Mouse (Mus musculus) Muller cell, postnatal 12 days (primary cell): ENCODE data around the gene Mapk10.

Experiments
- DNase-seq: peaks from one replicate; pipeline ENCODE4 v3.0.0-alpha.2; 2015; ENCODE audit errors: inconsistent ontology term

Mapk10 gene

DNA sequence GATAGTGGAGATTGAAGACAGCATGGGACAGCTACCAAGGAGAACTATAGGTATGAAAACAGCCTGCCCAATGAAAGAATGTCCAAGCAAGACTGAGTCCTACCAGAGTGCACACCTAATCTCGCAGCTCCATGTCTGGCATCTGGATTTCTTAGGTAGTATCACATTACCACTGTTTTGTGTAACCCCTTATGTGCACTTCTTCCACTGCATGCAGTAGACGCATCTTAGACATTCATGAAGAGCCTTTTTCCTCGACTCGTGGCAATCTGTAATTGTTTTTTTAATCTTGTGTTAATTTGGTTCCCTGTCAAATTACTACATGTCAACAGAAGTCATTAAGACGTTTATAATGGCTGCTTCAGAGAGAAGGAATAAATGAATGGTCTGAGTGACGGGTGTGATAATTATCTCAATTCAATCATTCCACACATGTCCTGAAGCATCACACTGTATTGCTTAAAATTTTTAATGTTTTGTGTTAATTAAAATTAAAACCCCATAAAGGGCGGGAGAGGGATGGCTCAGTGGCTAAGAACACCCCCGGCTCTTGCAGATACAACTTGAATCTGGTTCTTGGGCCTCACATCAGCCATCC, 160.7 kb downstream of the Mapk10 start:
- DNase-seq: peak; percentile 72

DNA sequence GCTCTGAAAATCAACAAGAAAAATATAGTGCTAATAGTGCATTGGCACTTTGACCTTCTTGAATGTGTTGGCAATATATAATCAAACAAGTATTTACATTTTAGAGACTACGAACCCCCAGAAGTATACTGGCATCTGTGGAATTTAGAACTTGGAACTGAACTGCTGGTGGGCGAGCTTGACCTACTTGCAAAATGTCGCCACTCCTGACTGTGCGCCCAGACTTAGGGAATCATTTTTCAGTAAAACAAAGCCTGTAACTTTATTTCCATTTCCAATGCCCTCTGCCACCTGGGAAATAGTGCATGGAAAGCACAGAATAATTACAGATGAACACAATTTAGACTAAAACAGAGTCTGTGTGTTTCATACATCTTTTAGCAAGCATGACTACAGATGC, 163.1 kb downstream of the Mapk10 start:
- peak; percentile 55 for DNase-seq

DNA sequence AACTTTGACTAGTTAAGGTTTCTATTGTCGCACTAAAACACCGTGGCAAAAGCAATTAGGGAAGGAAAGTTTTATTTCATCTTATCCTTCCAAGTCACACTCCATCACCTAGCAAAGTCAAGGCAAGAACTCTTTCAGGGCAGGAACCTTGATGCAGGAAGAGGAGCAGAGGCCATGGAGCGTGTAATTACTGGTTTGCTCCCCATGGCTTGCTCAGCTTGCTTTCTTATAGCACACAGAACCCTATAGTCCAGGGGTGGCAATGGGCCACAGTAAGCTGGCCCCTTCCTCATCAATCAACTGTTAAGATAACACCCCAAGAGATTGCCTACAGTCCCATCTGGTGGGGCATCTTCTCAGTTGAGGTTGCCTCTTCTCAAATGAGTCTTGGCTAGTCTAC, 173.4 kb downstream of the Mapk10 start:
- DNase-seq: no peak

DNA sequence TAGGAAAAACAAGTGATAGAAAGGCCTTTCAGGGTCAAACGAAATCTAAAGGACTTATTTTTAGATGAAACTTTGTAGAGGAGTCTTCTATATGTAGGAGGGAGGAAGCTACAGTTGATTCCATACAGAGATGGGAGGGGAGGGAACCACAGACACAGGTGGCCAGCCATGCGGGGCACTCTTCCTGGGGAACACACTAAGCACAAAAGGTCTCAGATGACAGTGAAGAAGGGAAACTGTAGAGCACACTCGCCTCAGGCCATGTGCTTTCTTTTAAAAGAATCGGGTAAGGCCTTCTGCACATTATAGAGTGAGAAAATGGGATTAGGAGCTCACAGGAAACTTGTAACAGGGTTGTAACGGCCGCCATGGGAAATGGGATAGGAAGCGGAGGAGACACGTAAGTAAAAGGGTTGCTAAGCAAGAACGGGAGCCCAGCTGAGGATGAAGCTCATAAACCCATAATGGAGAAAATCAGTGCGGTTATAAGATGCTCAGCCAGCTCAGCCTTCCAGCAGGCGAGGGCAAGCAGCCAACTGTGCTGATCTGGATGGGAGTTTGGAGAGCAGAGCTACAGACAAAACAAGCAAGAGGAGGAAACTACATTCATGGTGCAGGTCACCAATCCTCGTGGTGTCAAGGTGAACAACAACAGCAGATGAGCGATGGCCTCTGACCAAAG, 182.1 kb downstream of the Mapk10 start:
- DNase-seq: peak; percentile 64

DNA sequence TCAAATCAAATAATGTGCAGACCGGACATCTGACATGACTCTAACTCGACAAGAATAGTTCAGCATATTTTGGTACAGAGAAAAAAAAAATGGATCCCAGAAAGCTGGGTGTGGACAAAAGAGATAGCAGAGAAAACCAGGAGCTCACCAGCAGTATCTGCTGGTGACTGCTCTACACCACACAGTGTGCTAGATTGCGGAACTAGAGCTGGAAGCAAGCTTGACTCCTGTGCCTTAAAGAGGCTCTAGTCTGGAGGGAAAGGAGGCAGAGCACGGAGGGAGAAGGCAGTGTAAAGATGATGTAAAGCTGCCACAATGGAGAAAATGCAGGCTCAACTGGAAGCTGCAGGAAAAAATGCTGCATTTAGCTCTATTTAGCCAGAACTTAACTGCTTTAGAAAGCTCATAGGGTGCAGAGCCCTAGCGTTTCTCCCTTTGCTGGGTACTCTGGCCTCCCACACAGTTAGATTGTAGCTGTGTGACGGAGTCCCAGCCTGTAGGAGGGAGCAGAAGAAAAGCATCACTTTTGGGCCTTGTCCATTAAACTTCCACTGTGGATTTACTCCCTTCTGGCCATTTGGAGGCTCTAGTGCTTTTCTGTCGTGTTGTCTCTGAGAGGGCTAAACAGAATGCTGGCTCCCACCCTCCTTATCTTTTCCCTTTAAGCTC, 188.5 kb downstream of the Mapk10 start:
- no peak for DNase-seq

DNA sequence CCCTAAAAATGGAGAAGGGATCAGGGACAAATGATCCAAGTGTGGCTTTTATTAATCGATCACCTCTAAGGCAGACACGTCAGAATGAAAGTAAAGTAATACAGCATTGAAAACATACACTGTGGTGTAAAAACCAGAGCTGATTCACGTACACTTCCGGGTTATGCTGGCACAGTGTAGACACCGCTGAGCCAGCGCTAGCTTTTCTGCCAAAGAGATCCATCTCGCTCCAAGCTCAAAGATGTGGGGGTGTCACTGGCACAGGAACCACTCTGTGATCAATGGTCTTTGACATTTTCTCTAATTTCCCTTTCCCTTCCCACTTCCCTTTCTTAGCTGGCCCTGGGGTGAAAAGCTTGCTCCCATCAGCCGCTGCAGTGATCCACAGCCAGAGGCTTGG, 189.7 kb downstream of the Mapk10 start:
- peak; percentile 30 for DNase-seq

DNA sequence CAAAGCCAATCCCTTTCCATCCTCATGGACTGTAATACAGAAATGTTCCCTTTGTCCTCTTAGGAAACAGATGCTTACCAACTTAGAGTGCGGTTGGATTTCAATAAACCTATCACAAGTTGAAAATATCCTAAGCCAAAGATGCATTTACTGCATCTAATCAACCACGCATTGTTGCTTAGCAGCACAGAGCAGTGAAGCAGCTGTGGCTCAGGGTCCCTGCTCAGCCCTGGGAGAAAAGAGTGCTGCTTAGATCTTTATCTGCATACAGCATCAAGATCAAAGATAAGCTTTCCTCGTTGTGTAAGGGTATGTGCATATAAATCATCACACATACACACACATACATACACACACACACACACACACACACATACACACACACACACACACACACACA, 190.2 kb downstream of the Mapk10 start:
- peak; percentile 14 for DNase-seq

DNA sequence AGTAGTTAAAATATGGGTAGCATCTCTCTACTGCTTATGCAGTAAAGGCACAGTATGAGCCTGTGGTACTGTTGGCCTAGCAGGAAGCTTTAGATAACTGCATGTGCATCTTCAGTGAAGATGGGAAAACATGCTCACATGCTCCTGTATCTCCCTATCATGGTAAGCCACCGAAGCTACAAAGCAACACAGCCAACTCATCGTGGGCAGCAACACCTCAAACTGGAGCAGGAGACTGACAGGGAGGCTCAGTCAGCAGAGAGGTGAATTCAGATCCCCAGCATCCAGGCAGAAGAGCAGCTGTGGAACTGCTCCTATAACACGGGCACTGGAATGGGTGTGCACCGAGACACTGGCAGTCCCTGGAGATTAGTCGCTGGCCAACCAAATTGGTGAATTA, 191.0 kb downstream of the Mapk10 start:
- DNase-seq: no peak

DNA sequence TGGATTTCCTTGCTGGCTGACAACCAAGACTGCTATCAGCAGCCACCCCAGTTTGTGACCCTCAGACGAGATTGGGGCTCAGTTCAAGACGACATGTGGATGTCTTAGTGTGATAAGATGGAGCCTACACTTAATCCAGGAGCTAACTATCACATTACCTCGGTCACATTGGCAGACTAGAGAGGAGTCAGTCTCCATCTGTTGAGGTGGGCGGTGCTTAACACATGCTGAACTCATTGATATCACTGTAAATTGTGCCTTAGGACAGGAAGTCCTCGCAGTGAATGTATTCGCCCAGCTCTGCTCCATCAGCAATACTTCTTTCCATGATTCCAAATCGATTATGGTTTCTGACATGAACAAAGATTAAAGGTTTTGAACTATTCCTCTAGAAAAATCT, 193.5 kb downstream of the Mapk10 start:
- DNase-seq: no peak

DNA sequence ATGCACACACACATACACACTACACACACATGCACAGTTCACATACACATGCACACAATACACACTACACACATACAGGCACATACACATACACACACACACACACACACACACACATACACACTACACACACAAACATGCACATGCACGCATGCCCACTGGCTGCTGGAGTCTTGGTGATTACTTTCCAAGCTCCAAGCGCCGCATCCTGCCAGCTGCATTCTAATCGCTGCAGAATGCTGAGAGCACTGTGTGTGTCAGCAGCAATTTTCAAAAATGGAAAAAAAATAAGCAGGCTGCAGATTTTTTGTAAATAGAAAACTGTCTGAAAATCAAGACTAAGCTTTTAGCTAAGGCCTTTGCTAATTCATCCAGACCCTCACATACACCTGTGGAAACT, 196.8 kb downstream of the Mapk10 start:
- DNase-seq: no peak

DNA sequence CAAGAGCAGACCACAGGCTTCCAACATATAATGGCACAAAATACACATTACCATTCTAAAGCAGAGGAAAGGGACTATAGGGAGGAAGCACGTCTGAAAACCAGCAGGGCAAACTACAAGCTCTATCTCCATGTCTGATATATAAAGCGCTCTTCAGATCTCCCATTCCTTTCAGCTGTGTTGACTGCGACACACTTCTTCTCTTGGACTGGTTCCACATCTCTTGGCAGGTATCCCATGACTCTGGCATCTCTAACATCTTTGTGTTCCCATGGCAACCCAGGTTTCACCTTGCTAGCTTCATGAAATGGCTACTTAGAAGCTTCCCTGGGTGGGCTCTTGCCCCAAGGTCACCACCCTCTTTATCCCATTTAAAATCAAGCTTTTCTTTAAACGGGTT, 202.2 kb downstream of the Mapk10 start:
- no peak for DNase-seq

DNA sequence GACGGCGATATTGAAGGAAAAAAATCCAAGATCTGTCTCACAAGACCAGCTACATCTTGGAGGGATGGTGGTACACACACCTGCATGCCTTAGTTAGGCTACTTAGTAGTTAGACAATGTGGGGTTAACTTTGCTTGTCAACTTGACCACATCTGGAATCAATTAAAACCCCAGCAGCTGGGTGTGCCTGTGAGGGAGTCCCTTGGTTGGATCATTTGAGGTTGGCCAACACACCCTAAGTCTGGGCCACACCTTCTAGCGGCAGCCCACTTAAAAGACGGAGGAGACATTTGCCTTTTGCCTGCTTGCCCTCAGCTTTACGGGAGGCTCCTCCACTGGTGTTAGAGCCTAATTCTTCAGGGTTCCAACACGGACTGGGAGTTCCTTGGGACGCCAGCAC, 209.0 kb downstream of the Mapk10 start:
- no peak for DNase-seq

DNA sequence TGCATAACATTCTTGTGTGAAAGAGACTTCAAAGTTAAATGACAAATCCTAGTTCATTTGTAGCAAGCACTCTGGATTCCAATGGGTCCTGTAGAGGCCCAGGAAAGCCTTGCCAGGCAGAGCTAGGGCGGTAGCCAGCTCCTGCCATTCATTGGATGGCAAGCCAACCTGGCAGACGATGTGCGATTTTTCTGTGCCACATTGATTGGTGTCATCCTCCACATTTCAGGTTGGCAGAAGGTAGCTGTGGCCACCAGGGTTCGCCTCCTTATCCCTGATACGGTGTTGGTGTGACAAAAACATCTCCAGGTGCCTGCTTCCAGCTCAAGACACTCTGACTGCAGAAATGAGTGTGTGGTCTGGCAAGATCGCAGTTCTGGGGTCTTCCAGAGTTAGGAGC, 210.6 kb downstream of the Mapk10 start:
- DNase-seq: no peak

DNA sequence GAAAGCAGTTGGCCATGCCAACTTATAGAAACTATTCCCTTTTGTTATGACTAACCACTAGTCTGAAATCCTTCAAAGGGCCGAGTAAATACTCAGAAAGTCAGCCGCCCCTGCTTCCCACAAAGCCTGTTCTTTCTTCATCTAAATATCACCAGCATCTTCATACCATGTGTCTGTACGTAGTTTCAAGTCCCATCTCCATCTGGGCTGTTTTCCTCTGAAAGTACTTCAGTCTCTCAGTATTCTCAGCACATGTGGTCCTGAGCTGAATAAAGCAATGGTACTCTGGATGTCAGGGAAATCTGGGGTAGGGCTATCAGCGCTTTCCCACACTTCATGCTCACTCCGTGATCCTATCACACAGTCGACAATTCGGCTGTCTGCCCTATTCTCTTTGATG, 212.6 kb downstream of the Mapk10 start:
- no peak for DNase-seq

DNA sequence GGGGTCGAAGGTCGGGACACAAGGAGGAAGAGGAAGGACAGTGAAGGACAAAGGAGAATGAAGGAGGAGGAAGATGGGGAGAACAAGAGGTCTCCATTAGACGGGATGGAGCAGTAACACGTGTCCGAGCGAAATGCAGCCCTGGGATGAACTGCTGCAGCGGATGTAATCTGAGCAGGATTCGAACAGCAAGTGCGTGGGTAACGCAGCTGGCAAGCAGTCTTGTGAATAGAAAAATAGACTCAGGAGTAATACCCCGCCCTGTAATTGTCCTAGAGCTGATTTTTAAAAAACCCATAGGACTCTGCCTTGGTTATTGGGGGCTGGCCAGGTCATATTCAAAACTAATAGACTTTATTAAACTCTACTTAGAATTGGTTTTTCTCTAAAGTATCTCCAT, 213.2 kb downstream of the Mapk10 start:
- no peak for DNase-seq

DNA sequence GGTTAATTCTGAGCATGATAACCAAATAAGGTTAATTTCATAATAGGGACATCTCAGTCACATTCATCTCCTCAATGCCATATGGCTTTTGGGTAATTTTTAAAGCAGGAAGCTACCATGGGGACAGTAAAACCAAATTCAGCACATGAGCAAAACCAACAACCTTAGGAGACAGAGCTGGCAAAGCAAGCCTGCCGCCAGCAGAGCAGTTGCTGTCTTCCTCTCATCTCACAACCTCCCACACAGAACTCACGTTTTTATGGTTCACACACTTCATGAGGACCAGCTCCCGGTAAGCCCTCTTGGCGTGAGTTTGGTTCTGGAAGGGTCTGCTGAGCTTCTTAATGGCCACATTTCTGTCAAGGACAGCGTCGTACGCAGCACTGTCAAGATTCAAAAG, 214.8 kb downstream of the Mapk10 start:
- DNase-seq: no peak

DNA sequence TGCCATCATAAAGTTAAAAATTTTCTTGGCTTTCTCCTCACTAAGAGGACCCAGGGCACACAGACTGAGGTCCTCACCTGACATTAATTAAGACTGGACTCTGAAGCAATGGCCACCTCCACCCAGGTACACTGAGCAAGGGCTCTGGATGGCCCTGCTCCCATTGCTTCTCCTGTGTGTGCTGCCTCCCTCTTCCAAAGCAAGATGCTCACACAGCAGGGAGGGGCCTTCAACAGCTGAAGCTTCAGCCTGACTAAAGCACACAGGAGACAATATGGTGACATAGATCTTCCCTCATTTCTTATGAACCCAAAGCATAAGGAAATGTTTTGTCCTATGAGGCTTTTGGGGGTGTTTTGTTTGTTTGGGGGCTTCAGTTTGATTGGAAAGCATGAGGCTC, 215.2 kb downstream of the Mapk10 start:
- no peak for DNase-seq

DNA sequence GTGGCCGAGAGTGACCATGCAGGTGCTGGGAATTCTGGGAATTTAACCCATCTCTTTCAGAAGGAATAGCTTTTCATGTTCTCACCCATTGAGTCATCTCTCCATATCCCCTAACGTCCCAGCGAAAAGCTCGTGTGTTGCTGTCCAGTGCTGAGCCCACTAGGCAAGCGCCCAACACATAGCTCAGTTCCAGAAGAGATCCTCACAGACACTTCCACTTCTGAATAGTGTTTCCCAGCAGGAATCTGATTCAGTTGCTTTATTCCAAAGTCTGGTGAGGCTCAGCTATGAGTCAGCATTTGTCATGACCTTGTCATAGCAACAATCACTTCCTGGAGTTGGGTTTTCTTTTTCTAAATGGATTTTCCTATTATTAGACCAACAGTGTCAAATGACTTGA, 217.2 kb downstream of the Mapk10 start:
- DNase-seq: peak; percentile 95

DNA sequence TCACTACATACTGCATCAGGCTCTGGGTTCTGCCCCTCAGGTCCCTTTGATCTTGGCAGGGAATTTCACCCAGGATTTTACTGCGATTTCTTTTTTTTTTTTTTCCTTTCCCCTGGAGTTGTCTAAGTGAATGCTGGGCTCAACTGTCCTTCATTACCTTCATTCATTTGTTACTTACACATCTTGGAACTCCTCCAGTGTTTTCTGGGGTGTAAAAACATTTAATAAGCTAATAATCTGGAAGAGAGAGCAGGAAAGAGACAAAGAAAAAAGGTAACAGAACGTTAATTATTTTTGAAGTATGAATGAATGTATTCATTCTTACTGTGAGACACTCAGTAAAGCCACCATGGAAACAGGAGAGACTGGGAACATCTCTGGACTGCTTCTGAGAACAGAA, 219.4 kb downstream of the Mapk10 start:
- peak; percentile 83 for DNase-seq

DNA sequence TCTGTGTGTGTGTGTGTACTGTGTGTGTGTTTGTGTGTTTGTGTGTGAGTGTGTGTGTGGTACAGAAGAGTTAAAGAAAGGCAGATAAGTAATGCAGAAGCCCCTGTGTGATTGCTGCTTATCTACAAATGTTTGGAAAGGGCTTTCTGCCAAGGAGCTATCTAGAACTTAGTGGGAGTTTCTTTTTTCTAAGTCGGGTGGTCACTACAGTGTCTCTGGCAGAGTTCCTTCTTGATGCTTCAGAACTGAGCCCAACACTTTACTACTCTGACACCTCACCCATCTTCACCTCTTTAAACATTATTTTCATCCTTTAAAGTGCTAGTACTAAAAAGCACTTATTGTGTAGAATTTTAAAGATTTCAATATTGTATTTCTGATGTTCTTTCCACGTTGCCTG, 232.8 kb downstream of the Mapk10 start:
- DNase-seq: no peak

DNA sequence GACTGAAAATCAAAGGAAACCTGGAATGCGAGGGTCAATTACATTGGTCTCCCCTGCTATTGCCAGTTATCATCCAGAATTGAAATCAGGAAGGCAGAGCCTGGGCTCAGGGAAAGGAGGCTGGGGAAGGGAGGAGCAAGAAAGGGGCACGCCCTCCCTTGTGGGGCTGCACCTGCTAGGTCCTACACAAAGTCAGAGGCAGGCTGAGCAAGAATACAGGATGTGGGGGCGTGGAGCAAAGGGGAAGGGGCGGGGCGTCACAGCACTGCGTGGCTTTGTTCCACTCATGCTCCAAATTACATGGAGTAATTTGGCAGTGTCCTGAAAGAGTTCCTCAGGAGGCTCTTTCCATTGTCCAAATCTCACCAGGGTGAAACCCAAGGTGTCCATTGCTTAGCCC, 234.0 kb downstream of the Mapk10 start:
- no peak for DNase-seq

DNA sequence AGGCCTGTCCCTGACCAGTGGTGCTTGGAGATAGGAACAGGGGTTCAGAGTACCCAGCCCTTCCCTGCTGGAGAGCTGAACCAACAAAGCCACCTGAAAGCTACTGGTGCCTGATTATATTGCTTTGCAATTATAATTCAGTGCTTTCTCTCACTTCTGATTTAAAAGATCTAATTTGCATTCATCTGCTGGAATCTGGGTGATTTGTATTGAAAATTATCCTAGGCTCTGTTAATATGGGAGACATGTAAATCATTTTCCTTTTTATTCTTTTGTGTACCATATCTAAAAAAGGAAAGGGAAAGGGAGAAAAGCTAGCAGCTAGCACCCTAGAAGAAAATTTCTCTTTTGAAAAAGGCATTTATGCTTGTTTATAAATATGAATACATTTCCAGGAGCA, 234.6 kb downstream of the Mapk10 start:
- no peak for DNase-seq

DNA sequence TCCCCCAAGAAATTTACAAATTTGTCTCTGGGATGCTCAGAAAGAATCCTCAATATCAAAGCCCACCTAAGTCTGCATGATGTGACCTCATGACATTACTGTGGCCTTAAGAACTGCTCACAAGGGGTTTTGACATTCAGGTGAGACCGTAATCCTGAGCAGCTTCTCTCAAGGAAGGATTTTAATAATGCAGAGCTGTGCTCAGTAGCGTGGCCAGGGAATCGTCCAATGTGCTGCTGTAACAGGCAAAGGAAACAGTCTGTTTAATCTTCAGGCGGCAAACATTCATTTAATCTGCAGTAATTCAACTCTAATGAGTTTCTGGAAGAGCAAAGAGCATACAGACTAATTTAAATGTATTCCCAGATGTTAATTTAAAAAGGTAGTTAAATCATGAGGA, 236.7 kb downstream of the Mapk10 start:
- no peak for DNase-seq
